Mouse (Mus musculus): ENCODE data around the gene Ccdc180. TPM values are rescaled to one million over a fixed set of nuclear protein-coding genes. Genes with fewer than 3 reads are reported as not detected.

Ccdc180 gene
- total RNA-seq, 1 experiment, result not detected

DNA sequence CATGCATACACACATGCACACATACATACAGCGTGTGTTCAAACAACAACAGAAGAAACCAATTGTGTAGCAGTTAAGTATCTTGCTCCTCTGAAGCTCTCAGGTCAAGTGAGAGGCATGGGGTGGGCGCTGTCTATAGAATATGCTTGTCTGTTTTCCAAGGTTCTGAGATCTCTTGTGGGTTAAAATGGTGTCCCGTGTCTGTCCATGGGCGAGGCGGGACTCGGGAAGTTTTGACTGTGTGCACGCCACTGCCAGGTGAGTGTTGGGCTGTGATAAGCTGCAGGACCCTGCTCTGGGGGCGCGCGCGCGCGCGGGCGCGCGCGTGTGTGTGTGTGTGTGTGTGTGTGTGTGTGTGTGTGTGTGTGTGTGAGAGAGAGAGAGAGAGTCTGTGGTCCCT is 61.7 kb downstream of the Ccdc180 start:
- in situ Hi-C loops (cut with MboI; ENCODE audit: low sequenced_read_pairs in 2 of 2, unreplicated experiment in 2 of 2), result no loop called here
- Histone ChIP-seq H3K4me3 (ENCODE audit: insufficient read depth in 1 of 2, low read depth in 1 of 2, low read length in 2 of 2, poor library complexity in 1 of 2, severe bottlenecking in 1 of 2) (peak overlapping the region; percentile 8 to 28; a peak in 2 of 4 replicates), H3K36me3 (ENCODE audit: control insufficient read depth, insufficient read depth, low read length, poor library complexity, severe bottlenecking) (no peaks in the 10 kb centered on the region), H3K9me3 (ENCODE audit: control insufficient read depth, insufficient read depth, low read depth, low read length) (no peaks in the 10 kb centered on the region), H3K27ac (ENCODE audit: insufficient read depth, low read depth, low read length, poor library complexity, severe bottlenecking) (no peak overlapping the region), H3K9ac (ENCODE audit: insufficient read depth, low read depth, low read length, poor library complexity, severe bottlenecking) (no peak overlapping the region), H3K4me1 (ENCODE audit: control insufficient read depth in 2 of 2, insufficient read depth in 2 of 2, low read length in 2 of 2, poor library complexity in 1 of 2) (no peaks in the 10 kb centered on the region)
- DNase-seq (ENCODE audit: low read depth, low spot score), result no peak
- TF ChIP-seq ZC3H11A (IDR thresholded peaks at IDR 0.05; ENCODE audit: borderline replicate concordance, low read depth, low read length), result no peak
- no peak for TF ChIP-seq ZNF384 (IDR thresholded peaks at IDR 0.05; ENCODE audit: low read depth, low read length)
- TF ChIP-seq MAFK (IDR thresholded peaks at IDR 0.05; ENCODE audit: insufficient read depth, low read depth, low read length), result no peak
- TF ChIP-seq HCFC1 (IDR thresholded peaks at IDR 0.05; ENCODE audit: borderline replicate concordance, insufficient read depth, low read length), result no peak
- TF ChIP-seq CHD2 (IDR thresholded peaks at IDR 0.05; ENCODE audit: low read depth, low read length), result no peak

DNA sequence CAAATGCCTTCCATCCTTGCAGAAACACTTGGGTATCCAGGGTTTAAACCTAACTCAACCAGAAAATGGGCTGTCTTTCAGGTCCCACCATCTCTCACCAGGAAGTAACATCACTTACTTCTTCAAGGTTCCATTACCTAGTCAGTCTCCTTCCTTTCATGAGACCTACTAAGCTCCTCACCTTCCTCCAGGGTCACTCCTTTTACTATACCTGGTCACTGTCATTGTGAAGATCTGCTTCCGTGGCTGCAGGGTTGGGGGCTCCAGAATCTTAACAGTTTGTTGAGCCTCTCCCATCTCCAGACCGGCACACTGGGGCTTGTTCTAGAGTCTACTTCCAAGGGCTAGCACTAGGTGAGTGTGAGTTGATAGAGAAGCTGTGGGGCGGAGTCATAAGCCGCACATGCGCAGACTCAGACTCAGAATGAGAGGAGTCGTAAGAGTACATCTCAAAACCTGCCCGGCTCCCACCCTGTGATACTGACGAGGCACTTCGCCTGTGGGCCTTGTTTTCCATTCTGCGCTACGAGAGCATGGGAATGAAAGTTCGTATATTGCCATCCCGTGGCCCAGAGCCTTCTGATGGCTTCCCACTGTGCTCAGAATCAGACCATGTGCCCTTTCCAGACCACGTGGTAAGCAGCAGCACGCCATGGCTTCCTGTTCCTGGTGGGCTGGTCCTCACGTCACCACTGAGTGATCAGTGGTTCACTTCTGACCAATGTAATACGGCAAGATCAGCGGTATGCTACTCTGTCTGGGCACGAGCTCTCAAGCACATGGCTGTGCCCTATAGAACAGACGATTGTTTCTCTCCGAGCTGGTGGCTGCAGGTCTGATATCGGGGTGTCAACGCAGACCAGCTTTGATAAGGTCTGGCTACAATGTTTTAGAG is 63.2 kb downstream of the Ccdc180 start:
- in situ Hi-C loops (cut with MboI; ENCODE audit: low sequenced_read_pairs in 2 of 2, unreplicated experiment in 2 of 2), result no loop called here
- H3K36me3 ChIP-seq (ENCODE audit: control insufficient read depth, insufficient read depth, low read length, poor library complexity, severe bottlenecking), result no peaks in the 10 kb centered on the region
- DNase-seq (ENCODE audit: low read depth, low spot score), result no peak
- TF ChIP-seq CHD2 (IDR thresholded peaks at IDR 0.05; ENCODE audit: low read depth, low read length), result no peak
- no peak overlapping the region for H3K4me3 ChIP-seq (ENCODE audit: insufficient read depth in 1 of 2, low read depth in 1 of 2, low read length in 2 of 2, poor library complexity in 1 of 2, severe bottlenecking in 1 of 2)
- no peak overlapping the region for H3K27ac ChIP-seq (ENCODE audit: insufficient read depth, low read depth, low read length, poor library complexity, severe bottlenecking)
- no peak overlapping the region for H3K9ac ChIP-seq (ENCODE audit: insufficient read depth, low read depth, low read length, poor library complexity, severe bottlenecking)
- no peaks in the 10 kb centered on the region for H3K4me1 ChIP-seq (ENCODE audit: control insufficient read depth in 2 of 2, insufficient read depth in 2 of 2, low read length in 2 of 2, poor library complexity in 1 of 2)
- H3K9me3 ChIP-seq (ENCODE audit: control insufficient read depth, insufficient read depth, low read depth, low read length), result no peaks in the 10 kb centered on the region

DNA sequence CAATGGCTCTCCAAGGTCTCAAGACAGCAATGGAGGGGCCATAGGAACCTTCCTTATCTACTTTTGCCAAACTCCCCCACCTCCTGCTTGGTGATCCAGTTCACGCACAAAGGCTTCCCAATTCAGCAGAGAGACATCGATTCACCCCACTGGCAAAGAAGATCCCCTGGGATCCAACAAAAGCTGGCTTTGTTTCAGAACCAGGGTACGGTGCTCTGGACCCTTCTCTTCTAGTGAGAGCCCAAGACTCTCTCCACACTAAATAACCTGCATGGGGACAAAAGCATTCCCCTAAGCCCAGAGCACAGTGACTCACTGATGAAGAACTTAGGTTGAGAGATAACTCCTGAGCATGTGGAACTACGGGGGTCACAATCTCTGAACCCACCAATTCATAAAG is 65.1 kb downstream of the Ccdc180 start:
- Histone ChIP-seq H3K4me1 (ENCODE audit: control insufficient read depth in 2 of 2, insufficient read depth in 2 of 2, low read length in 2 of 2, poor library complexity in 1 of 2) (no peaks in the 10 kb centered on the region), H3K27ac (ENCODE audit: insufficient read depth, low read depth, low read length, poor library complexity, severe bottlenecking) (no peak overlapping the region), H3K9me3 (ENCODE audit: control insufficient read depth, insufficient read depth, low read depth, low read length) (no peaks in the 10 kb centered on the region), H3K9ac (ENCODE audit: insufficient read depth, low read depth, low read length, poor library complexity, severe bottlenecking) (no peak overlapping the region), H3K4me3 (ENCODE audit: insufficient read depth in 1 of 2, low read depth in 1 of 2, low read length in 2 of 2, poor library complexity in 1 of 2, severe bottlenecking in 1 of 2) (no peak overlapping the region), H3K36me3 (ENCODE audit: control insufficient read depth, insufficient read depth, low read length, poor library complexity, severe bottlenecking) (no peaks in the 10 kb centered on the region)
- TF ChIP-seq ZC3H11A (IDR thresholded peaks at IDR 0.05; ENCODE audit: borderline replicate concordance, low read depth, low read length) (no peak), ZNF384 (IDR thresholded peaks at IDR 0.05; ENCODE audit: low read depth, low read length) (no peak), CHD2 (IDR thresholded peaks at IDR 0.05; ENCODE audit: low read depth, low read length) (no peak), HCFC1 (IDR thresholded peaks at IDR 0.05; ENCODE audit: borderline replicate concordance, insufficient read depth, low read length) (no peak), MAFK (IDR thresholded peaks at IDR 0.05; ENCODE audit: insufficient read depth, low read depth, low read length) (no peak)
- no peak for DNase-seq (ENCODE audit: low read depth, low spot score)
- in situ Hi-C loops (cut with MboI; ENCODE audit: low sequenced_read_pairs in 2 of 2, unreplicated experiment in 2 of 2), result no loop called here

DNA sequence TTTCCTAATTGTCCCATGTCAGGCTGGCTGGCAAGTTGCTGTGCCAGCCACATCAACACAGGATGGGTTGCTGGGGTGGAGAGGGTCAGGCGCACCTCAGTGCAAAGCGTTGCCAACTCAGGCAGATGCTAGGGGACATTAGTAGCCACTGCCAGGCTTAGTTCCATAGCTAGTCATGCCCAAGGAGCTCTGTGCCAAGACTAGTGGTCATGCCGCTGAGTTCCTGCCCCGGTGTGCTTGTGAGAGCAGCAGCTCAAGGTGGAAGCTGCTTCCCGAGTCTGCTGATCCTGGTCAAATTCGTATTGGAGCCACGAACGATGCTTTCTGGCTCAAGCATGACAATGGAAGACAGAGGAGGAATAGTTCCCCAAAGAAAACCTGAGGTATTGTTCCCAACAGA is 66.0 kb downstream of the Ccdc180 start:
- Histone ChIP-seq H3K9me3 (ENCODE audit: control insufficient read depth, insufficient read depth, low read depth, low read length) (no peaks in the 10 kb centered on the region), H3K27ac (ENCODE audit: insufficient read depth, low read depth, low read length, poor library complexity, severe bottlenecking) (no peak overlapping the region), H3K4me3 (ENCODE audit: insufficient read depth in 1 of 2, low read depth in 1 of 2, low read length in 2 of 2, poor library complexity in 1 of 2, severe bottlenecking in 1 of 2) (no peak overlapping the region), H3K9ac (ENCODE audit: insufficient read depth, low read depth, low read length, poor library complexity, severe bottlenecking) (no peak overlapping the region), H3K36me3 (ENCODE audit: control insufficient read depth, insufficient read depth, low read length, poor library complexity, severe bottlenecking) (no peaks in the 10 kb centered on the region), H3K4me1 (ENCODE audit: control insufficient read depth in 2 of 2, insufficient read depth in 2 of 2, low read length in 2 of 2, poor library complexity in 1 of 2) (no peaks in the 10 kb centered on the region)
- TF ChIP-seq HCFC1 (IDR thresholded peaks at IDR 0.05; ENCODE audit: borderline replicate concordance, insufficient read depth, low read length), result no peak
- TF ChIP-seq ZNF384 (IDR thresholded peaks at IDR 0.05; ENCODE audit: low read depth, low read length), result no peak
- TF ChIP-seq CHD2 (IDR thresholded peaks at IDR 0.05; ENCODE audit: low read depth, low read length), result no peak
- TF ChIP-seq ZC3H11A (IDR thresholded peaks at IDR 0.05; ENCODE audit: borderline replicate concordance, low read depth, low read length), result no peak
- no peak for TF ChIP-seq MAFK (IDR thresholded peaks at IDR 0.05; ENCODE audit: insufficient read depth, low read depth, low read length)
- in situ Hi-C loops (cut with MboI; ENCODE audit: low sequenced_read_pairs in 2 of 2, unreplicated experiment in 2 of 2), result no loop called here
- DNase-seq (ENCODE audit: low read depth, low spot score), result no peak
